Mouse (Mus musculus): ENCODE measurements around the gene Rspo3. TPM values are rescaled to one million over a fixed set of nuclear protein-coding genes. Genes with fewer than 3 reads are reported as not detected.

The Rspo3 gene
- polyA plus RNA-seq, 1 experiment from 2014 or later, result 1.8 TPM

- H3K9me3 ChIP-seq (replicated peaks), result no peaks in the 10 kb centered on the region
- H3K27ac ChIP-seq (replicated peaks), result no peak overlapping the region
- ATAC-seq (ENCODE audit: insufficient read depth), result no peak
- H3K4me1 ChIP-seq (replicated peaks), result no peaks in the 10 kb centered on the region
- H3K27me3 ChIP-seq, result no peaks in the 10 kb centered on the region
- H3K9ac ChIP-seq, result no peak overlapping the region
- H3K4me3 ChIP-seq (replicated peaks), result no peak overlapping the region
- no peaks in the 10 kb centered on the region for H3K36me3 ChIP-seq (replicated peaks)
- WGBS (ENCODE audit: insufficient replicate concordance), result 63% methylated on average over 5 of the region's 5 CpGs
- H3K4me2 ChIP-seq, result no peak overlapping the region
Measured at GRCm38 (mm10) chr10:29441297-29441696, 94.4 kb downstream of the Rspo3 start.

- no peak overlapping the region for H3K9ac ChIP-seq
- 60% methylated on average over 1 of the region's 1 CpGs for WGBS (ENCODE audit: insufficient replicate concordance)
- no peak overlapping the region for H3K27ac ChIP-seq (replicated peaks)
- H3K4me2 ChIP-seq, result no peak overlapping the region
- no peaks in the 10 kb centered on the region for H3K9me3 ChIP-seq (replicated peaks)
- no peaks in the 10 kb centered on the region for H3K27me3 ChIP-seq
- no peak for ATAC-seq (ENCODE audit: insufficient read depth)
- H3K4me1 ChIP-seq (replicated peaks), result no peaks in the 10 kb centered on the region
- H3K4me3 ChIP-seq (replicated peaks), result no peak overlapping the region
- no peaks in the 10 kb centered on the region for H3K36me3 ChIP-seq (replicated peaks)
Measured at GRCm38 (mm10) chr10:29432935-29433453, 102.7 kb downstream of the Rspo3 start.

- WGBS (ENCODE audit: insufficient replicate concordance), result 45% methylated on average over 2 of the region's 2 CpGs
- H3K4me1 ChIP-seq (replicated peaks), result no peaks in the 10 kb centered on the region
- ATAC-seq (ENCODE audit: insufficient read depth), result no peak
Measured at GRCm38 (mm10) chr10:29426660-29427059, 109.0 kb downstream of the Rspo3 start.

GRCm38 (mm10) chr10:29424571-29424970 lies 111.1 kb downstream of the Rspo3 start:
- no peaks in the 10 kb centered on the region for H3K9me3 ChIP-seq (replicated peaks)
- H3K4me1 ChIP-seq (replicated peaks), result no peaks in the 10 kb centered on the region
- no peak overlapping the region for H3K4me3 ChIP-seq (replicated peaks)
- H3K4me2 ChIP-seq, result no peak overlapping the region
- 59% methylated on average over 2 of the region's 2 CpGs for WGBS (ENCODE audit: insufficient replicate concordance)
- H3K27me3 ChIP-seq, result no peaks in the 10 kb centered on the region
- H3K36me3 ChIP-seq (replicated peaks), result no peaks in the 10 kb centered on the region
- H3K27ac ChIP-seq (replicated peaks), result no peak overlapping the region
- H3K9ac ChIP-seq, result no peak overlapping the region
- no peak for ATAC-seq (ENCODE audit: insufficient read depth)

More at GRCm38 (mm10) chr10:29426660-29427059, 109.0 kb downstream of the Rspo3 start:
- Histone ChIP-seq H3K9ac (no peak overlapping the region), H3K36me3 (replicated peaks) (no peaks in the 10 kb centered on the region), H3K4me3 (replicated peaks) (no peak overlapping the region), H3K27me3 (no peaks in the 10 kb centered on the region), H3K9me3 (replicated peaks) (no peaks in the 10 kb centered on the region), H3K27ac (replicated peaks) (no peak overlapping the region), H3K4me2 (no peak overlapping the region)

GRCm38 (mm10) chr10:29414361-29414760 lies 121.3 kb downstream of the Rspo3 start:
- ATAC-seq (ENCODE audit: insufficient read depth), result no peak
- WGBS (ENCODE audit: insufficient replicate concordance), result 49% methylated on average over 2 of the region's 2 CpGs
- no peaks in the 10 kb centered on the region for H3K36me3 ChIP-seq (replicated peaks)
- H3K4me3 ChIP-seq (replicated peaks), result no peak overlapping the region
- H3K27ac ChIP-seq (replicated peaks), result no peak overlapping the region
- H3K4me1 ChIP-seq (replicated peaks), result no peaks in the 10 kb centered on the region
- no peaks in the 10 kb centered on the region for H3K9me3 ChIP-seq (replicated peaks)
- H3K9ac ChIP-seq, result no peak overlapping the region
- no peaks in the 10 kb centered on the region for H3K27me3 ChIP-seq
- H3K4me2 ChIP-seq, result no peak overlapping the region

- 57% methylated on average over 8 of the region's 8 CpGs for WGBS (ENCODE audit: insufficient replicate concordance)
- no peak for ATAC-seq (ENCODE audit: insufficient read depth)
- Histone ChIP-seq H3K4me1 (replicated peaks) (no peaks in the 10 kb centered on the region), H3K36me3 (replicated peaks) (no peaks in the 10 kb centered on the region), H3K27ac (replicated peaks) (no peak overlapping the region), H3K4me2 (no peak overlapping the region), H3K4me3 (replicated peaks) (no peak overlapping the region), H3K27me3 (no peaks in the 10 kb centered on the region), H3K9me3 (replicated peaks) (no peaks in the 10 kb centered on the region), H3K9ac (no peak overlapping the region)
Measured at GRCm38 (mm10) chr10:29402656-29403268, 132.9 kb downstream of the Rspo3 start.

Other genes starting within 250 kb of the Rspo3 start
- gene Echdc1, start 222.7 kb downstream of the Rspo3 start, polyA plus RNA-seq (2015; fragmentation: Nextera tagmentation; extraction: Ambion mirVana), result 17.6 and 20.1 TPM in 2 replicates
- gene Rnf146, start 173.4 kb downstream of the Rspo3 start, polyA plus RNA-seq (2015; fragmentation: Nextera tagmentation; extraction: Ambion mirVana), result 14.1 and 15.1 TPM in 2 replicates